Mouse (Mus musculus): ENCODE results near the gene Itgad. TPM values are rescaled to one million over a fixed set of nuclear protein-coding genes. Genes with fewer than 3 reads are reported as not detected.

Gene Itgad
- polyA plus RNA-seq, 1 experiment from 2014 or later, result not detected

DNA sequence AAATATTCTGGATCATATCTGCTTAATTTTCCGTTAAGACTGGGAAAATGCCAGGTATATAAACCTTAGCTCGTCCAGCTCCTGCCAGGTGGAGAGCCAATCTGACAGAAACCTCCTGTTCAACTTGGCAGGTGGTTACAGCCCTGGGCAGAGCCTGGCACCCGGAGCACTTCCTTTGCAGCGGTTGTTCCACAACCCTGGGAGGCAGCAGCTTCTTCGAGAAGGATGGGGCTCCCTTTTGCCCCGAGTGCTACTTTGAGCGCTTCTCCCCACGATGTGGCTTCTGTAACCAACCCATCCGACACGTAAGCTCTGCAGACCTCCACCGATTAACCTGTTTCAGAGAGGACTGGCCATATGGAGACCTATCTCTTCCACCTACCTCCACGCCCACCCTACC, 97.8 kb downstream of the Itgad start:
- no peaks in the 10 kb centered on the region for H3K9me3 ChIP-seq
- peak overlapping the region; percentile 45 for H3K4me3 ChIP-seq
- no peaks in the 10 kb centered on the region for H3K36me3 ChIP-seq
- peaks cover 31% of the 10 kb centered on the region for H3K4me1 ChIP-seq (replicated peaks)
- no peak for DNase-seq (ENCODE audit: low spot score)
- 52% methylated on average over 12 of the region's 12 CpGs for WGBS
- H3K27ac ChIP-seq, result peak overlapping the region; percentile 62; the same call in 1 of the 2 replicates
- peaks cover 44% of the 10 kb centered on the region for H3K27me3 ChIP-seq (ENCODE audit: insufficient read depth, poor library complexity, severe bottlenecking)

DNA sequence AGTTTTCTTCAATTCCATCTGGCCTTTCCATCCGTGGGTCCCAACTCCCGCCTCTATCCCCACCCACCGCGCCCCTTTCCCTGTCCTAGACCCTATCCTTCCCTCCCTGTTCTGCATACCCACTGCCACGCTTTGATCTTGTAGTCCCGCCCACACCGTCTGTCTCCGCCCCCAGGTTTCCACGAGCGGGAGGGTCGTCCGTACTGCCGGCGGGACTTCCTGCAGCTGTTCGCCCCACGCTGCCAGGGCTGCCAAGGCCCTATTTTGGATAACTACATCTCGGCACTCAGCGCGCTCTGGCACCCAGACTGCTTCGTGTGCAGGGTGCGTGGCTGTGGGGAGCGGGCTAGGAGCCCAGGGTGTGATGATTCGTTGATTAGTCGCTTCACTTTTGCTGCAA, 98.4 kb downstream of the Itgad start:
- Histone ChIP-seq H3K4me1 (replicated peaks) (peaks cover 24% of the 10 kb centered on the region), H3K27me3 (ENCODE audit: insufficient read depth, poor library complexity, severe bottlenecking) (peaks cover 44% of the 10 kb centered on the region), H3K4me3 (peak overlapping the region; percentile 45), H3K36me3 (no peaks in the 10 kb centered on the region), H3K27ac (peak overlapping the region; percentile 62), H3K9me3 (no peaks in the 10 kb centered on the region)
- peak; percentile 46 for DNase-seq (ENCODE audit: low spot score)
- 13% methylated on average over 24 of the region's 24 CpGs for WGBS

DNA sequence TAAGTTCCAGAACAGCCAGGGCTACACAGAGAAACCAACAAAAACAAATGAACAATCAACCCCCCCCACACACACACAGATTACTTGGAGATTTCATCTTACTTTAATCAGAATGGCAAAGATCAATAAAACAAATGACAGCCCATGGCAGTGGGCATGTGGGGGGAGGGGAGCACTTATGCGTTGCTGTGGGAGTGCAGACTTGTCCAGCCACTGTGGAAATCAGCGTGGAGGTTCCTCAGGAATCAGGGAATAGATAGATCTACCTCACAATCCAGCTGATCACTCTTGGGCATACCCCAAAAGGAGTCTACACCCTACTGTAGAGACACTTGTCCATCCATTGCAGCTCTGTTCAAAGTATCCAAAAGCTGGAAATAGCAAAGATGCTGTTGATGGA, 100.8 kb downstream of the Itgad start:
- Histone ChIP-seq H3K36me3 (no peaks in the 10 kb centered on the region), H3K4me3 (no peak overlapping the region), H3K27ac (no peak overlapping the region), H3K27me3 (ENCODE audit: insufficient read depth, poor library complexity, severe bottlenecking) (peaks cover 34% of the 10 kb centered on the region), H3K4me1 (replicated peaks) (peaks cover 15% of the 10 kb centered on the region), H3K9me3 (no peaks in the 10 kb centered on the region)
- no peak for DNase-seq (ENCODE audit: low spot score)
- WGBS, result 72% methylated on average over 2 of the region's 2 CpGs

DNA sequence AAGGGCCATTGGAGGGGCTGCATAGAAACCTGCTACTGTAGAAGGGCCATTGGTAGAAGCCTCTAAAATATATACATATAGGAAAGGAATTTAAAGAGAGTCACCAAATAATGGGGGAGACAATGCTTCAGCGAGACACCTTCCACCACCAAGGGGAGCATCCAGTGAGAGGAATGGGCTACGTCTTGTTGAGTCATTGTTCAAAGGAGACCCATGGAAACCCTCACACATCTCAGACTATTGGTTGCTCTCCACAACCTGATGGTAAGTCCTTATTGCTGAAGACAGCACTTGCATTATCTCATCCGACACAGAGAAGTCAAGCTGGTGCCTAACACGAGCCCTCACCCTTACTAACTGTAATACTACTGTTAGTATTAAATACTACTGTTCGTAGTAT, 101.6 kb downstream of the Itgad start:
- no peaks in the 10 kb centered on the region for H3K36me3 ChIP-seq
- H3K27ac ChIP-seq, result no peak overlapping the region
- H3K9me3 ChIP-seq, result no peaks in the 10 kb centered on the region
- 91% methylated on average over 5 of the region's 5 CpGs for WGBS
- H3K4me3 ChIP-seq, result no peak overlapping the region
- DNase-seq (ENCODE audit: low spot score), result no peak
- peaks cover 30% of the 10 kb centered on the region for H3K27me3 ChIP-seq (ENCODE audit: insufficient read depth, poor library complexity, severe bottlenecking)
- H3K4me1 ChIP-seq (replicated peaks), result peaks cover 15% of the 10 kb centered on the region

DNA sequence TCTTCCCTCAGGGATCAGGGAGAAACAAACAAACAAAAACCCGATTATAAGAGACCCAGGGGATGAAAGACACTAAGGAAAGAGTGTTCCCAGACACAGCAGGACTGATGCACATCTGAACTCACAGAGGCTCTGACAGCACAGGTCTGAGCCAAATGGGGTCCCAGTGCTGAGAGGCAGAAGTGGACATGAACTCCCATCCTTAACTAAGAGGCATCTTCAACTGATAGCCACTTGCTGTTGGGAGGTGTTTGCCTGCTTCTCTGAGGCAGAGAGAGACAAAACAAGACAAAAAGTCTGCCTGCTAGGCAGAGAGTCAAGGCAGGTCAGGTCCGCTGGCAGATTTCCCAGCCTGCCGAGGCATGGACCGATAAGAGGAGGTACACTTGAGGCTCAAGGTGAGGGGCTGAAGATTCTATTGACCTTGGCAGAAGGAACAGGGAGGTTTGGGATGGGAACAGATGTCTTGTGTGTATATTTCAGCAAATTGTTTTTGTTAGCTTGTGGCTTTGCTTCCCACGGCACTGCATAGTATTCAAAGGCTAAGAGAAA, 102.7 kb downstream of the Itgad start:
- Histone ChIP-seq H3K4me1 (replicated peaks) (peaks cover 13% of the 10 kb centered on the region), H3K27me3 (ENCODE audit: insufficient read depth, poor library complexity, severe bottlenecking) (peaks cover 20% of the 10 kb centered on the region), H3K36me3 (no peaks in the 10 kb centered on the region), H3K9me3 (no peaks in the 10 kb centered on the region), H3K27ac (no peak overlapping the region), H3K4me3 (no peak overlapping the region)
- no peak for DNase-seq (ENCODE audit: low spot score)
- 75% methylated on average over 5 of the region's 5 CpGs for WGBS

DNA sequence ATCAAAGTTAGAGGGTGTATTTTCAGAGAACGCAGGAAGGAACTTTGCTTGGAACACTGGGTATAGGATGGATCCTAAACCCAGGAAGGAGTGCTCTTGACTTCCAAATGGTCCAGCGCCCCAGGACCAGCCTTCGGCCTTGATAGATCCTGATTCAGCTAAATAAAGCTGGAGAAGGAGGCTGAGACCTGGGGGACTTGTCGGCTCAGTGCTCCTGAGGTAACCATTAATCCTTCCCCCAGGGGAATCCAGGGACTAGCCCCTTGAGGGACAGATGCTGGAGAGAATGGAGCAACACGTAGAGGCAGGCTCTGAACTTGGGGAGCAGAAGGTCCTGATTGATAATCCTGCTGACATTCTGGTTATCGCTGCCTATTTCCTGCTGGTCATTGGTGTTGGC, 111.2 kb downstream of the Itgad start, which contains the start of gene Slc5a2:
Gene Slc5a2 (plus strand): TSS at position 247 of the 400 bp plus-strand sequence.
- no peaks in the 10 kb centered on the region for H3K9me3 ChIP-seq
- 85% methylated on average over 6 of the region's 6 CpGs for WGBS
- DNase-seq (ENCODE audit: low spot score), result no peak
- no peak within 1 kb of the TSS for H3K27ac ChIP-seq
- peaks cover 10% of the 10 kb centered on the region; the same call in 1 of the 2 replicates for H3K27me3 ChIP-seq (ENCODE audit: insufficient read depth, poor library complexity, severe bottlenecking)
- H3K36me3 ChIP-seq, result peaks cover 4% of the 10 kb centered on the region; the same call in 1 of the 2 replicates
- 0 out of 2 replicates have a peak, but pooled peaks cover 3% of the 10 kb centered on the region for H3K4me1 ChIP-seq (replicated peaks)
- no peak within 1 kb of the TSS for H3K4me3 ChIP-seq

DNA sequence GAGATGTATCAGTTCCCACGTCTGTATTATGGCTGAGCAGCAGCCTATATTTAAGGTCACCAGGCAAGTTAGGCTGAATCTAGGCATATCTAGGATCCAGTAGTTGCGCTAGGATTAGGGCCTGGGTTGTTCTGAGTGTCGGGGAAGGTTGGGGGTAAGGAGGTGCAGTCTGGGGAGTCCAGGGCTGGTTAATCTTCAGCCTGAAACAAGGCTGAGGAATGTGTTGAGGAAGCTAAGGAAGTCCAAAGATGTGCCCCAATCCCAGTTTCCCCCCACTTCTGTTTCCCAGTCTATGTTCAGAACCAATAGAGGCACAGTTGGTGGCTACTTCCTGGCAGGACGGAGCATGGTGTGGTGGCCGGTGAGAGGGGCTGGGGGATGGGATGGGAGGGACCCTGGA, 111.9 kb downstream of the Itgad start:
- no peaks in the 10 kb centered on the region for H3K9me3 ChIP-seq
- H3K27ac ChIP-seq, result no peak overlapping the region
- H3K4me1 ChIP-seq (replicated peaks), result 0 out of 2 replicates have a peak, but pooled peaks cover 4% of the 10 kb centered on the region
- DNase-seq (ENCODE audit: low spot score), result no peak
- peaks cover 10% of the 10 kb centered on the region; the same call in 1 of the 2 replicates for H3K27me3 ChIP-seq (ENCODE audit: insufficient read depth, poor library complexity, severe bottlenecking)
- H3K36me3 ChIP-seq, result peaks cover 10% of the 10 kb centered on the region
- H3K4me3 ChIP-seq, result no peak overlapping the region
- 81% methylated on average over 5 of the region's 5 CpGs for whole genome bisulfite sequencing

DNA sequence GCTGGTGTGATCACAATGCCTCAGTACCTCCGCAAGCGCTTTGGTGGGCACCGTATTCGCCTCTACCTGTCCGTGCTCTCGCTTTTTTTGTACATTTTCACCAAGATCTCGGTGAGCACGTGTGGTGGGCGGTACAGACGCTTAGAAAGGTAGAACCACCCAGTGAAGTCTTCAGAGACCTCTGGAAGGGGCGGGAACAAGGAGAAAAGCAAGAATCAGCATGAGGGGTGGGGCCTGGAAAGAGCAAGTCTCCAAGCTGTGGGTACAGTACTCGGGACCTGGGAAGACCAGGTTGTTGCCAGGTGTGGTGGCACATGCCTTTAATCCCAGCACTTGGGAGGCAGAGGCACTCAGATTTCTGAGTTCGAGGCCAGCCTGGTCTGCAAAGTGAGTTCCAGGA, 113.2 kb downstream of the Itgad start:
- Histone ChIP-seq H3K4me1 (replicated peaks) (0 out of 2 replicates have a peak, but pooled peaks cover 4% of the 10 kb centered on the region), H3K4me3 (no peak overlapping the region), H3K27me3 (ENCODE audit: insufficient read depth, poor library complexity, severe bottlenecking) (peaks cover 10% of the 10 kb centered on the region; the same call in 1 of the 2 replicates), H3K36me3 (peaks cover 23% of the 10 kb centered on the region), H3K27ac (no peak overlapping the region), H3K9me3 (no peaks in the 10 kb centered on the region)
- no peak for DNase-seq (ENCODE audit: low spot score)
- 63% methylated on average over 13 of the region's 13 CpGs for WGBS

DNA sequence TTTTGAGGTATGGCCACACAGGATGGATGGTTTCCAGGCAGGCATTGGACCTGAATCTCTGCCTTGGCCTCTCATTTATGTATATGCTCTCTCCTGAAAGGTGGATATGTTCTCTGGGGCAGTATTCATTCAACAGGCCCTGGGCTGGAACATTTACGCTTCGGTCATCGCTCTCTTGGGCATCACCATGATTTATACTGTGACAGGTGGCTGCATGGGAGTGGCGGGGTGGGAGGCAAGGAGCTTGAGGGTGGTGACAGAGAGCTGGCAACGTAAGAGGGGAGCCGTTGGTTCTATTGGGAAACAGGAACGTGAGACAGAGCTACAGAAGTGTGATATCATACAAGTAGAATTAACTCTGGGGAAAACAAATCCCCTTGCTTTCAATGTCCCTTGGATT, 113.6 kb downstream of the Itgad start:
- Histone ChIP-seq H3K27ac (no peak overlapping the region), H3K4me1 (replicated peaks) (0 out of 2 replicates have a peak, but pooled peaks cover 4% of the 10 kb centered on the region), H3K9me3 (no peaks in the 10 kb centered on the region), H3K27me3 (ENCODE audit: insufficient read depth, poor library complexity, severe bottlenecking) (peaks cover 10% of the 10 kb centered on the region; the same call in 1 of the 2 replicates), H3K36me3 (peaks cover 28% of the 10 kb centered on the region), H3K4me3 (no peak overlapping the region)
- 87% methylated on average over 7 of the region's 7 CpGs for WGBS
- no peak for DNase-seq (ENCODE audit: low spot score)

DNA sequence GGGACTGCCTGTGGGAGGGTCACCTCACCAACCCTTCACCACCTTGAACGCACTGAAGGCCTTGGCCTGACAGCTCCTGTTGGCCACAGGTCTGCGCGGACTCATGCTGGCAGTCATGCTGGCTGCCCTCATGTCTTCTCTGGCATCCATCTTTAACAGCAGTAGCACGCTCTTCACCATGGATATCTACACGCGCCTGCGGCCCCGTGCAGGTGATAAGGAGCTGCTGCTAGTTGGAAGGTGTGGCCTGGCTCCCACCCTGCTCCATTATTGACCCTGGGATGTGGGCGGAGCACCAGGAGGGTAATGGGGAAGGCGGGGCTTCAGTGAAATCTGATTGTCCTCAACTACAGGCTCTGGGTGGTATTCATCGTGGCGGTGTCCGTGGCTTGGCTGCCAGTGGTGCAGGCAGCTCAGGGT, 116.3 kb downstream of the Itgad start:
- Histone ChIP-seq H3K9me3 (no peaks in the 10 kb centered on the region), H3K4me1 (replicated peaks) (0 out of 2 replicates have a peak, but pooled peaks cover 4% of the 10 kb centered on the region), H3K27ac (peak overlapping the region; percentile 53; the same call in 1 of the 2 replicates), H3K27me3 (ENCODE audit: insufficient read depth, poor library complexity, severe bottlenecking) (peaks cover 10% of the 10 kb centered on the region; the same call in 1 of the 2 replicates), H3K36me3 (peaks cover 54% of the 10 kb centered on the region), H3K4me3 (no peak overlapping the region)
- WGBS, result 57% methylated on average over 13 of the region's 13 CpGs
- no peak for DNase-seq (ENCODE audit: low spot score)

DNA sequence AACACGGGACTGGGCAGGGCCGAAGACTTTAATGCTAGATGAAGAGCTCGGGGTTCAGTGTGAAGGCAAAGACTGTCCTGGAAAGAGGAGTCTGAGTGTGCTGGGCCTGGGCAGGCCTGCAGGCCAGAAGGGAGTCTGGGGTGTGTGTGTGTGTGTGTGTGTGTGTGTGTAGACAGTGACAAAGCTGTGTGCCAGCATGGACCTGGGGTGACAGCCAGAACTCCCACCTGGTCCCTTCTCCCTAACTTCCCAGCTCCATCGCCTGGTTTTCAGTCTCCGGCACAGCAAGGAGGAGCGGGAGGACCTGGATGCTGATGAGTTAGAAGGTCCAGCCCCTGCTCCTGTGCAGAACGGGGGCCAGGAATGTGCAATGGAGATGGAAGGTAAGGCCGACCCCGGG, 117.3 kb downstream of the Itgad start:
- DNase-seq (ENCODE audit: low spot score), result no peak
- H3K36me3 ChIP-seq, result peaks cover 65% of the 10 kb centered on the region

More for the DNA sequence above, 117.3 kb downstream of the Itgad start:
- Histone ChIP-seq H3K27ac (no peak overlapping the region), H3K4me1 (replicated peaks) (peaks cover 6% of the 10 kb centered on the region; the same call in 1 of the 2 replicates), H3K9me3 (no peaks in the 10 kb centered on the region), H3K4me3 (no peak overlapping the region), H3K27me3 (ENCODE audit: insufficient read depth, poor library complexity, severe bottlenecking) (peaks cover 14% of the 10 kb centered on the region)
- 93% methylated on average over 9 of the region's 9 CpGs for whole genome bisulfite sequencing

All from hindbrain, embryonic 10.5 days (tissue).